Mouse (Mus musculus) ES-Bruce4 (cell line): ENCODE measurements around the gene Rap1gds1. TPM values are rescaled to one million over a fixed set of nuclear protein-coding genes. Genes with fewer than 3 reads are reported as not detected.

Experiments
- H3K27ac ChIP-seq: 2 replicates; pipeline ENCODE4 v1.5.1; 2012; ENCODE audit warnings: low read length, inconsistent platforms; ENCODE audit not compliant: insufficient read depth
- H3K27me3 ChIP-seq: 2 replicates; pipeline ENCODE4 v1.6.1; 2012; ENCODE audit warnings: mild to moderate bottlenecking, low read length, inconsistent platforms; ENCODE audit not compliant: control insufficient read depth, poor library complexity, insufficient read depth, severe bottlenecking
- H3K36me3 ChIP-seq: 2 replicates; pipeline ENCODE4 v1.6.1; 2012; ENCODE audit warnings: inconsistent platforms, mild to moderate bottlenecking, low read length, moderate library complexity; ENCODE audit not compliant: control insufficient read depth, poor library complexity, insufficient read depth, severe bottlenecking
- H3K4me1 ChIP-seq: one replicate; pipeline ENCODE4 v1.8.1; 2011; ENCODE audit warnings: low read length; ENCODE audit not compliant: control insufficient read depth, insufficient read depth
- H3K4me3 ChIP-seq: 2 replicates; pipeline ENCODE4 v1.5.1; 2011; ENCODE audit warnings: low read depth, mild to moderate bottlenecking, low read length
- H3K9ac ChIP-seq: 2 replicates; pipeline ENCODE4 v1.6.1; 2012; ENCODE audit warnings: low read depth, mild to moderate bottlenecking, inconsistent platforms; ENCODE audit not compliant: poor library complexity, severe bottlenecking
- H3K9me3 ChIP-seq: replicated peaks from 2 replicates; pipeline ENCODE4 v1.6.1; 2012; ENCODE audit warnings: mild to moderate bottlenecking, low read length, inconsistent platforms; ENCODE audit not compliant: control insufficient read depth, poor library complexity, insufficient read depth, severe bottlenecking
- CTCF ChIP-seq: IDR thresholded peaks from one replicate; pipeline ENCODE4 v1.8.1; 2011; ENCODE audit warnings: low read depth, low read length
- EP300 ChIP-seq: IDR thresholded peaks from 2 replicates; pipeline ENCODE4 v1.6.1; 2011; ENCODE audit warnings: low read depth, low read length; ENCODE audit not compliant: insufficient read depth
- POLR2A ChIP-seq: IDR thresholded peaks from one replicate; pipeline ENCODE4 v1.8.1; 2011; ENCODE audit warnings: low read length; ENCODE audit not compliant: insufficient read depth
- polyA plus RNA-seq: library from polyadenylated mRNA; stranded (reverse); fragments of >200 nt; gene quantifications from 2 replicates; pipeline ENCODE4 v1.2.4, GENCODE M21; 2011; ENCODE audit warnings: low read depth; ENCODE audit not compliant: missing spikeins, insufficient read depth, insufficient read length

The Rap1gds1 gene
- polyA plus RNA-seq, 1 experiment = 48.6 TPM

GRCm38 (mm10) chr3:139103914-139104313, 28.9 kb upstream of the Rap1gds1 start:
- Histone ChIP-seq H3K9ac (no peak overlapping the region), H3K27me3 (no peaks in the 10 kb centered on the region)
- TF ChIP-seq EP300 (no peak), CTCF (no peak), POLR2A (no peak)

GRCm38 (mm10) chr3:139103346-139103745, 28.3 kb upstream of the Rap1gds1 start:
- Histone ChIP-seq H3K27me3 (no peaks in the 10 kb centered on the region), H3K9me3 (no peaks in the 10 kb centered on the region), H3K4me1 (no peaks in the 10 kb centered on the region), H3K27ac (no peak overlapping the region), H3K9ac (no peak overlapping the region), H3K4me3 (no peak overlapping the region), H3K36me3 (no peaks in the 10 kb centered on the region)
- TF ChIP-seq CTCF = no peak
- no peak for TF ChIP-seq EP300
- no peak for TF ChIP-seq POLR2A

More at GRCm38 (mm10) chr3:139103914-139104313, 28.9 kb upstream of the Rap1gds1 start:
- Histone ChIP-seq H3K9me3 (no peaks in the 10 kb centered on the region), H3K4me1 (no peaks in the 10 kb centered on the region), H3K27ac (no peak overlapping the region), H3K4me3 (no peak overlapping the region), H3K36me3 (no peaks in the 10 kb centered on the region)

- no peak overlapping the region for H3K27ac ChIP-seq
- H3K4me1 ChIP-seq = no peaks in the 10 kb centered on the region
- no peaks in the 10 kb centered on the region for H3K27me3 ChIP-seq
- H3K9me3 ChIP-seq = no peaks in the 10 kb centered on the region
- H3K36me3 ChIP-seq = no peaks in the 10 kb centered on the region
- H3K9ac ChIP-seq = no peak overlapping the region
- TF ChIP-seq EP300 (no peak), POLR2A (no peak), CTCF (no peak)
- H3K4me3 ChIP-seq = no peak overlapping the region
Measured at GRCm38 (mm10) chr3:139101941-139102340, 26.9 kb upstream of the Rap1gds1 start.

- H3K9me3 ChIP-seq = no peaks in the 10 kb centered on the region
- no peak overlapping the region for H3K9ac ChIP-seq
- TF ChIP-seq CTCF (no peak), POLR2A (no peak), EP300 (no peak)
- no peaks in the 10 kb centered on the region for H3K36me3 ChIP-seq
- H3K4me1 ChIP-seq = no peaks in the 10 kb centered on the region
- H3K4me3 ChIP-seq = no peak overlapping the region
- no peak overlapping the region for H3K27ac ChIP-seq
- no peaks in the 10 kb centered on the region for H3K27me3 ChIP-seq
Measured at GRCm38 (mm10) chr3:139099284-139099683, 24.3 kb upstream of the Rap1gds1 start.

GRCm38 (mm10) chr3:139095894-139096293, 20.9 kb upstream of the Rap1gds1 start:
- H3K9ac ChIP-seq = no peak overlapping the region
- peaks cover 2% of the 10 kb centered on the region; the same call in 1 of the 2 replicates for H3K9me3 ChIP-seq
- no peaks in the 10 kb centered on the region for H3K4me1 ChIP-seq
- H3K27ac ChIP-seq = no peak overlapping the region
- H3K36me3 ChIP-seq = no peaks in the 10 kb centered on the region
- no peak overlapping the region for H3K4me3 ChIP-seq
- H3K27me3 ChIP-seq = no peaks in the 10 kb centered on the region
- TF ChIP-seq EP300 (no peak), CTCF (no peak), POLR2A (no peak)

- Histone ChIP-seq H3K4me3 (no peak overlapping the region), H3K36me3 (no peaks in the 10 kb centered on the region), H3K27ac (no peak overlapping the region), H3K9me3 (peaks cover 19% of the 10 kb centered on the region), H3K9ac (no peak overlapping the region), H3K4me1 (no peaks in the 10 kb centered on the region), H3K27me3 (no peaks in the 10 kb centered on the region)
- TF ChIP-seq EP300 = no peak
- no peak for TF ChIP-seq CTCF
- no peak for TF ChIP-seq POLR2A
Measured at GRCm38 (mm10) chr3:139088526-139088925, 13.5 kb upstream of the Rap1gds1 start.
